17 mouse cellular contexts compared by ENCODE assay signal in the genomic region with DNA sequence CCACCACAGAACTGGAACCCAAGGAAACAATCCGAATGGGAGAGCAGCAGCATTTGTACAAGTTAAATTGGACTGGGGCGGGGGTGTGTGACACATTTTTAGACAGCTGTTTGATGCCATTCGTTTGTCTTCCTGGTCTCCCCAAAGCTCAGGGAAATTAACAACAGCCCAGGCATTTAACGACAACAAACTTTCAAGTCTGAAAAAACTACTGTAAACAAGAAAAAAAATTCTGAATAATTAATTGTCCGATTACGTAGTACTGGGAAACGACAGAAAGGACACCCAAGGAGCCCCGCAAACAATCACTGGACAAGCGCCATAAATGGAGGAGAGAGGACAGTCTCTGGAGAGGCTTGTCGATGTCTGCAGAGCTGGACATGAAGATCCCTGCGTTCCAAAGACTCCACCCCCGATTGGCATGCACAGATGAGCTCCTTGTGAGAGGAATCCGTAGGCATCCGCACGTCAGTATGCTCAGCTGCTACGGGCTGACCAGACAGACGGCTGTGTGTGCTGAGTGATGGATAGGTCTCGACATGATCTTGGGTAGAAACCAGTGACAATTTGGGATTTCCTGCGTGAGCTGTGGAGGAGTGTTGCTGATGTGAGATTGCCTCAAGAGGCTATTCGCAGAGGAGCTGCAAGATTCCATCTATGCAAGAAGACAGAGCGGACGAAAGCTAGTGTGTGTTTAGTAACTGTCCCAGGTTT. TPM values are rescaled to one million over a fixed set of nuclear protein-coding genes. Genes with fewer than 3 reads are reported as not detected.
DNase-seq lines count a peak whose midpoint lies in the region; ATAC-seq and TF ChIP-seq lines count a peak whose summit lies in the region.
"Had no signal": no experiment of that assay in that cellular context is flagged by ENCODE, and none has a peak within 500 bp of the region (broad histone marks: within the 10 kb centered on the region; RNA-seq: fewer than 3 reads in every experiment).

No protein-coding gene starts in this region.

- no peak for TF ChIP-seq CTCF in cerebellum, adult 2 months (IDR thresholded peaks at IDR 0.05; ENCODE audit: borderline replicate concordance, insufficient read depth, low read depth, low read length)

- H3K9ac ChIP-seq in kidney, embryonic 14.5 days (ENCODE audit: low read depth, low read length), result no peak overlapping the region
- H3K9ac ChIP-seq in lung, embryonic 16.5 days (ENCODE audit: low read length), result no peak overlapping the region
- H3K9ac ChIP-seq: intestine, embryonic 15.5 days; liver, embryonic 14.5 days; neural tube, embryonic 15.5 days had no signal

- no peak overlapping the region for H3K27ac ChIP-seq in cerebellum, adult 2 months (ENCODE audit: insufficient read depth, low read length)
- no peak overlapping the region for H3K27ac ChIP-seq in kidney, embryonic 14.5 days (ENCODE audit: low read depth, low read length)
- no peak overlapping the region for H3K27ac ChIP-seq in lung, embryonic 16.5 days (ENCODE audit: low read length)
- H3K27ac ChIP-seq: intestine, embryonic 15.5 days; liver, embryonic 14.5 days; midbrain, embryonic 10.5 days; neural tube, embryonic 15.5 days had no signal

- H3K4me3 ChIP-seq in cerebellum, adult 2 months (replicated peaks; ENCODE audit: insufficient read depth, low read depth, low read length), result no peak overlapping the region
- no peak overlapping the region for H3K4me3 ChIP-seq in kidney, embryonic 14.5 days (ENCODE audit: low read length)
- H3K4me3 ChIP-seq in lung, embryonic 16.5 days (ENCODE audit: low read length), result peak overlapping the region; percentile 14; the same call in 1 of the 2 replicates
- H3K4me3 ChIP-seq: intestine, embryonic 15.5 days; midbrain, embryonic 10.5 days; neural tube, embryonic 15.5 days had no signal

- peak; percentile 45; the same call in 1 of the 2 replicates for ATAC-seq in kidney, embryonic 14.5 days (ENCODE audit: low FRiP score, low TSS enrichment)
- peak; percentile 87 for ATAC-seq in lung, embryonic 16.5 days (ENCODE audit: low read depth)
- ATAC-seq: intestine, embryonic 15.5 days; Patski had no signal

- H3K9me3 ChIP-seq in kidney, embryonic 14.5 days (ENCODE audit: control insufficient read depth, low read length), result peaks cover 4% of the 10 kb centered on the region; the same call in 1 of the 2 replicates
- 0 out of 2 replicates have a peak, but pooled peaks cover 5% of the 10 kb centered on the region for H3K9me3 ChIP-seq in lung, embryonic 16.5 days (ENCODE audit: control insufficient read depth, low read length)
- H3K9me3 ChIP-seq: intestine, embryonic 15.5 days; neural tube, embryonic 15.5 days had no signal

- WGBS in cerebellum, adult 2 months, result 19% methylated on average over 22 of the region's 22 CpGs
- WGBS in kidney, embryonic 14.5 days, result 69% methylated on average over 22 of the region's 22 CpGs
- WGBS in lung, embryonic 16.5 days, result 50% methylated on average over 22 of the region's 22 CpGs

- H3K36me3 ChIP-seq in kidney, embryonic 14.5 days (ENCODE audit: control insufficient read depth, insufficient read depth, low read length), result no peaks in the 10 kb centered on the region
- H3K36me3 ChIP-seq in lung, embryonic 16.5 days (ENCODE audit: control insufficient read depth, insufficient read depth, low read length), result no peaks in the 10 kb centered on the region
- H3K36me3 ChIP-seq: intestine, embryonic 15.5 days; midbrain, embryonic 10.5 days; neural tube, embryonic 15.5 days had no signal

- peak; percentile 16 to 26 for DNase-seq in cerebellum, postnatal 10 days
- no peak for DNase-seq in cerebellum, adult 2 months
- no peak for DNase-seq in kidney, adult 18-20 months
- no peak for DNase-seq in lung, postnatal 25 days (ENCODE audit: low spot score)
- DNase-seq in mesoderm, embryonic 11.5 days (ENCODE audit: low read depth, low spot score), result peak; percentile 30
- no peak for DNase-seq in urinary bladder, adult 18-20 months (ENCODE audit: low spot score in 2 of 2)
- DNase-seq: cerebellum, adult 9-10 months; embryo, embryonic 11 days; right cerebral cortex, postnatal 14 days had no signal

- no peak overlapping the region; the same call in 1 of the 2 replicates for H3K4me2 ChIP-seq in kidney, embryonic 14.5 days (replicated peaks; ENCODE audit: low read depth, low read length)
- peak overlapping the region; percentile 45 for H3K4me2 ChIP-seq in lung, embryonic 16.5 days (ENCODE audit: low read depth, low read length)
- H3K4me2 ChIP-seq: intestine, embryonic 15.5 days; neural tube, embryonic 15.5 days had no signal

- no peaks in the 10 kb centered on the region for H3K4me1 ChIP-seq in cerebellum, adult 2 months (ENCODE audit: control insufficient read depth, insufficient read depth, low read length)
- no peaks in the 10 kb centered on the region for H3K4me1 ChIP-seq in kidney, embryonic 14.5 days (ENCODE audit: control insufficient read depth, insufficient read depth, low read length)
- H3K4me1 ChIP-seq in lung, embryonic 16.5 days (replicated peaks; ENCODE audit: control insufficient read depth, insufficient read depth, low read length), result no peaks in the 10 kb centered on the region
- H3K4me1 ChIP-seq: intestine, embryonic 15.5 days; midbrain, embryonic 10.5 days; neural tube, embryonic 15.5 days had no signal

- no peaks in the 10 kb centered on the region for H3K27me3 ChIP-seq in cerebellum, adult 2 months (ENCODE audit: control insufficient read depth, insufficient read depth, low read length)
- no peaks in the 10 kb centered on the region for H3K27me3 ChIP-seq in kidney, embryonic 14.5 days (ENCODE audit: control insufficient read depth, insufficient read depth, low read length)
- H3K27me3 ChIP-seq in lung, embryonic 16.5 days (ENCODE audit: control insufficient read depth, insufficient read depth, low read depth, low read length), result no peaks in the 10 kb centered on the region
- H3K27me3 ChIP-seq: intestine, embryonic 15.5 days; neural tube, embryonic 15.5 days; Patski had no signal

- TF ChIP-seq POLR2A in cerebellum, adult 2 months (IDR thresholded peaks at IDR 0.05; ENCODE audit: borderline replicate concordance, insufficient read depth, low read length), result no peak

RNA-seq across cellular contexts. Expression of a gene that starts 21.0 kb away (rescaled TPM):
- 0.16 and 0.23 TPM in 2 replicates for polyA plus RNA-seq in cerebellum, adult 2 months (2012; rRNA removed)
- polyA plus RNA-seq in kidney, embryonic 14.5 days (2014; fragmentation: Nextera tagmentation; extraction: Ambion mirVana), result 6.0 and 7.9 TPM in 2 replicates
- 0.67 and 0.70 TPM in 2 replicates for polyA plus RNA-seq in lung, embryonic 16.5 days (2015; fragmentation: Nextera tagmentation; extraction: Ambion mirVana)
- polyA plus RNA-seq: liver, embryonic 14.5 days; Patski; thymus, postnatal 0 days had no signal

Comparison
In these comparisons a context has a peak if more than half of its experiments do, and no peak if none do; other contexts are left out.
1. DNase-seq: peak in cerebellum, postnatal 10 days (2 of 2) and mesoderm, embryonic 11.5 days (single experiment); none in cerebellum, adult 2 months (0 of 2), kidney, adult 18-20 months (single experiment), lung, postnatal 25 days (single experiment) and urinary bladder, adult 18-20 months (0 of 2).